In the genomic region with DNA sequence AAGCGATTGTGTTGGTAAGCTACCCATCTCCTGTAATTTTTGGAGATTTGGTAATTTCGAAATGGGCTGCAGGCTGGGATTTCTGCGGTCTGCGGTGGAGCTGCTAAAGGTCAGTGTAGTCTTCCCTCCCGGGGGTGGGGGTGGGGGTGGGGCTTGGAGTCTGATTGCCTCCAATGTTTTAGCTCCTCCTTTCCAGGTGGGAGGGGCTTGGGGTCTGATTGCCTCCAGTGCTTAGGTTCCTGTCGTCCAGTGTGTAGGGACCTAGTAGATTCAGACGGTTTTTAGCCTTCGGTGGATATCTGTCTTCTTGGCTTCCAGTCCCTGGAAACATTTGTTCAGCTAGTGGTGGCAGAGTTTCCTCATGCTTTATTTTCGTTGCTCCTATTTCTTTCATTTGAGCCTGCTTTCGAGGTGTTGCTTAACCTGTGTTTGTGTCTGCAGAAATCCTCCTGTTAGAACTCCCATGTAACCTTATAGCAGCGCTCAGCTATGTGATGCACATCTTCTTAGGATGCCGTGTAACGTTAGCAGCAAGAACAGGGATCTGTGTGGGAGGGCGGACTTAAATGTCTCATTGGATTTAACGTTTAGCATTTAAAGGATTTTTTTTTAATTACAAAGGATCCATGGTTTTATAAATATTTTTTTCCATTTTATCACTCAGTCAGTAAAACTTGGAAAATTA, we compare ENCODE assay signal across 8 mouse cellular contexts.
DNase-seq lines count a peak whose midpoint lies in the region; ATAC-seq and TF ChIP-seq lines count a peak whose summit lies in the region.

No protein-coding gene starts in this region.

- no peaks in the 10 kb centered on the region for H3K36me3 ChIP-seq in forebrain, embryonic 16.5 days (ENCODE audit: control insufficient read depth, insufficient read depth)
- H3K36me3 ChIP-seq in intestine, embryonic 16.5 days (ENCODE audit: control insufficient read depth, insufficient read depth, low read length): no peaks in the 10 kb centered on the region
- no peaks in the 10 kb centered on the region for H3K36me3 ChIP-seq in liver, embryonic 14.5 days (replicated peaks; ENCODE audit: control insufficient read depth, insufficient read depth, low read depth)
- no peaks in the 10 kb centered on the region for H3K36me3 ChIP-seq in neural tube, embryonic 14.5 days (ENCODE audit: control insufficient read depth, insufficient read depth, low read length)

- no peaks in the 10 kb centered on the region for H3K9me3 ChIP-seq in forebrain, embryonic 16.5 days (ENCODE audit: control insufficient read depth, low read length)
- no peaks in the 10 kb centered on the region for H3K9me3 ChIP-seq in intestine, embryonic 16.5 days (ENCODE audit: control insufficient read depth, low read length)
- H3K9me3 ChIP-seq in liver, embryonic 14.5 days (ENCODE audit: control insufficient read depth, low read length): no peaks in the 10 kb centered on the region
- no peaks in the 10 kb centered on the region for H3K9me3 ChIP-seq in neural tube, embryonic 14.5 days (ENCODE audit: control insufficient read depth, low read length)

- no peaks in the 10 kb centered on the region for H3K27me3 ChIP-seq in forebrain, embryonic 16.5 days (replicated peaks; ENCODE audit: control insufficient read depth, insufficient read depth, low read length)
- H3K27me3 ChIP-seq in intestine, embryonic 16.5 days (replicated peaks; ENCODE audit: control insufficient read depth, insufficient read depth, low read length): no peaks in the 10 kb centered on the region
- no peaks in the 10 kb centered on the region for H3K27me3 ChIP-seq in liver, embryonic 14.5 days (ENCODE audit: control insufficient read depth, insufficient read depth, low read length)
- no peaks in the 10 kb centered on the region for H3K27me3 ChIP-seq in neural tube, embryonic 14.5 days (ENCODE audit: control insufficient read depth, insufficient read depth, low read length)

- no peaks in the 10 kb centered on the region for H3K4me1 ChIP-seq in lung, adult 2 months (ENCODE audit: control insufficient read depth, insufficient read depth, low read length)
- 0 out of 2 replicates have a peak, but pooled peaks cover 4% of the 10 kb centered on the region for H3K4me1 ChIP-seq in forebrain, embryonic 16.5 days (replicated peaks; ENCODE audit: control insufficient read depth, insufficient read depth, low read length)
- H3K4me1 ChIP-seq in intestine, embryonic 16.5 days (ENCODE audit: control insufficient read depth, insufficient read depth, low read length): no peaks in the 10 kb centered on the region
- H3K4me1 ChIP-seq in liver, embryonic 14.5 days (replicated peaks; ENCODE audit: control insufficient read depth in 2 of 2, insufficient read depth in 2 of 2, low read length in 1 of 2): no peaks in the 10 kb centered on the region
- no peaks in the 10 kb centered on the region for H3K4me1 ChIP-seq in neural tube, embryonic 14.5 days (ENCODE audit: control insufficient read depth, insufficient read depth, low read length)

- peak; percentile 63 to 72 for DNase-seq in lung, adult 18-20 months
- DNase-seq in lung, adult 2 months: no peak
- peak; percentile 17 to 28 (median 23) for DNase-seq in liver, embryonic 14.5 days (ENCODE audit: low read depth in 3 of 3, low spot score in 3 of 3)
- no peak for DNase-seq in right cerebral cortex, postnatal 4 days
- DNase-seq in MN1 (ENCODE audit: low spot score): no peak

- no peak for TF ChIP-seq POLR2A in lung, adult 2 months (IDR thresholded peaks at IDR 0.05; ENCODE audit: borderline replicate concordance, extremely low read depth, low read depth, low read length)

- H3K27ac ChIP-seq in forebrain, embryonic 16.5 days (ENCODE audit: low read length): no peak overlapping the region
- H3K27ac ChIP-seq in intestine, embryonic 16.5 days (ENCODE audit: low read length): no peak overlapping the region
- H3K27ac ChIP-seq in liver, embryonic 14.5 days: no peak overlapping the region
- H3K27ac ChIP-seq in neural tube, embryonic 14.5 days (ENCODE audit: low read depth, low read length): no peak overlapping the region

- no peak for ATAC-seq in forebrain, embryonic 16.5 days
- peak; percentile 71 for ATAC-seq in intestine, embryonic 16.5 days
- peak; percentile 35; the same call in 1 of the 2 replicates for ATAC-seq in liver, embryonic 14.5 days (ENCODE audit: insufficient read depth)
- ATAC-seq in neural tube, embryonic 14.5 days (ENCODE audit: low read depth): no peak

- TF ChIP-seq EP300 in liver, embryonic 14.5 days (IDR thresholded peaks at IDR 0.05; ENCODE audit: low read depth): no peak

- H3K9ac ChIP-seq in forebrain, embryonic 16.5 days (replicated peaks; ENCODE audit: low read depth, low read length): no peak overlapping the region
- H3K9ac ChIP-seq in intestine, embryonic 16.5 days (ENCODE audit: low read depth, low read length): no peak overlapping the region
- no peak overlapping the region for H3K9ac ChIP-seq in liver, embryonic 14.5 days (replicated peaks)
- no peak overlapping the region for H3K9ac ChIP-seq in neural tube, embryonic 14.5 days (replicated peaks; ENCODE audit: low read depth, low read length)

- H3K4me3 ChIP-seq in lung, adult 2 months (replicated peaks; ENCODE audit: extremely low read depth, low read depth, low read length): no peak overlapping the region
- H3K4me3 ChIP-seq in forebrain, embryonic 16.5 days (replicated peaks; ENCODE audit: low read length): no peak overlapping the region; the same call in 1 of the 2 replicates
- H3K4me3 ChIP-seq in intestine, embryonic 16.5 days (ENCODE audit: low read length): no peak overlapping the region
- H3K4me3 ChIP-seq in liver, embryonic 14.5 days (ENCODE audit: insufficient read depth in 1 of 2, low read depth in 2 of 2, low read length in 2 of 2): peak overlapping the region in 1 of 2 experiments; percentile 38; a peak in 2 of 4 replicates
- no peak overlapping the region for H3K4me3 ChIP-seq in neural tube, embryonic 14.5 days (ENCODE audit: low read depth, low read length)

- WGBS in lung, adult 2 months: 23% methylated on average over 15 of the region's 15 CpGs
- 23% methylated on average over 15 of the region's 15 CpGs for WGBS in forebrain, embryonic 16.5 days
- 19% methylated on average over 15 of the region's 15 CpGs for WGBS in intestine, embryonic 16.5 days
- WGBS in liver, embryonic 14.5 days (ENCODE audit: insufficient replicate concordance): 16% methylated on average over 15 of the region's 15 CpGs
- 24% methylated on average over 15 of the region's 15 CpGs for WGBS in neural tube, embryonic 14.5 days

- no peak for TF ChIP-seq CTCF in lung, adult 2 months (IDR thresholded peaks at IDR 0.05; ENCODE audit: insufficient read depth, low read length)
- TF ChIP-seq CTCF in liver, embryonic 14.5 days (IDR thresholded peaks at IDR 0.05; ENCODE audit: low read depth): no peak

- peak overlapping the region; percentile 37 for H3K4me2 ChIP-seq in forebrain, embryonic 16.5 days (ENCODE audit: low read length)
- H3K4me2 ChIP-seq in intestine, embryonic 16.5 days (ENCODE audit: low read depth, low read length): peak overlapping the region; percentile 32
- H3K4me2 ChIP-seq in liver, embryonic 14.5 days (ENCODE audit: low read depth): peak overlapping the region; percentile 31
- peak overlapping the region; percentile 26 for H3K4me2 ChIP-seq in neural tube, embryonic 14.5 days (ENCODE audit: low read depth, low read length)

Comparison
In these comparisons a context has a peak if more than half of its experiments do, and no peak if none do; other contexts are left out.
1. DNase-seq: peak in lung, adult 18-20 months (2 of 2) and liver, embryonic 14.5 days (3 of 3); none in lung, adult 2 months (single experiment), right cerebral cortex, postnatal 4 days (single experiment) and MN1 (single experiment).
2. ATAC-seq: peak in intestine, embryonic 16.5 days (single experiment) and liver, embryonic 14.5 days (single experiment); none in forebrain, embryonic 16.5 days (single experiment) and neural tube, embryonic 14.5 days (single experiment).
3. Peak in every context shown above with its lines, with median percentiles within 50 percentile points of each other: H3K4me2 ChIP-seq.